Mouse (Mus musculus) hindbrain, embryonic 10.5 days (tissue): ENCODE results near the gene Fam166a. TPM values are rescaled to one million over a fixed set of nuclear protein-coding genes. Genes with fewer than 3 reads are reported as not detected.
A peak's percentile ranks its signal among the peaks of the same experiment; 100 is the strongest.

ENCODE experiments used
- DNase-seq: peaks from one replicate; pipeline ENCODE4 v3.0.0-alpha.2; 2017; ENCODE audit warnings: low spot score
- H3K27ac ChIP-seq: fragments of 300-500 bp; sonication (generic); 2 replicates; pipeline ENCODE4 v1.5.1; 2016; ENCODE audit warnings: mild to moderate bottlenecking, moderate library complexity
- H3K27me3 ChIP-seq: fragments of 300-500 bp; sonication (generic); 2 replicates; pipeline ENCODE4 v1.6.1; 2016; ENCODE audit warnings: mild to moderate bottlenecking; ENCODE audit not compliant: poor library complexity, insufficient read depth, severe bottlenecking
- H3K36me3 ChIP-seq: fragments of 300-500 bp; sonication (generic); 2 replicates; pipeline ENCODE4 v1.6.1; 2016; ENCODE audit warnings: mild to moderate bottlenecking, moderate library complexity
- H3K4me1 ChIP-seq: fragments of 300-500 bp; sonication (generic); replicated peaks from 2 replicates; pipeline ENCODE4 v1.6.1; 2016; ENCODE audit warnings: mild to moderate bottlenecking
- H3K4me3 ChIP-seq: fragments of 300-500 bp; sonication (generic); 2 replicates; pipeline ENCODE4 v1.5.1; 2016; ENCODE audit warnings: mild to moderate bottlenecking, moderate library complexity
- H3K9me3 ChIP-seq: fragments of 300-500 bp; sonication (generic); 2 replicates; pipeline ENCODE4 v1.6.1; 2016; ENCODE audit warnings: mild to moderate bottlenecking, moderate library complexity
- WGBS: fragments of 180-500 bp; shearing (Covaris S2); methylation state at CpG from one replicate; pipeline ENCODE4 v1.1.7; 2016; 5-methylcytosine and 5-hydroxymethylcytosine counted together
- polyA plus RNA-seq: library from polyadenylated mRNA; unstranded; fragments of >200 nt; fragmentation: Nextera tagmentation; extraction: Ambion mirVana; gene quantifications from 2 replicates; pipeline ENCODE4 v1.2.1, GENCODE M21; 2016

Gene Fam166a
- polyA plus RNA-seq, 1 experiment from 2014 or later = not detected

GRCm38 (mm10) chr2:25229582-25229981, 11.0 kb downstream of the Fam166a start:
- Histone ChIP-seq H3K27me3 (peaks cover 19% of the 10 kb centered on the region; the same call in 1 of the 2 replicates), H3K4me3 (no peak overlapping the region), H3K4me1 (peaks cover 45% of the 10 kb centered on the region), H3K36me3 (no peaks in the 10 kb centered on the region), H3K9me3 (no peaks in the 10 kb centered on the region), H3K27ac (0 out of 2 replicates have a peak overlapping the region, but pooled peaks have one; percentile 83)
- DNase-seq = no peak
- 88% methylated on average over 5 of the region's 5 CpGs for WGBS

- H3K4me3 ChIP-seq = no peak overlapping the region
- H3K27ac ChIP-seq = no peak overlapping the region
- peaks cover 40% of the 10 kb centered on the region for H3K4me1 ChIP-seq
- H3K27me3 ChIP-seq = peaks cover 19% of the 10 kb centered on the region; the same call in 1 of the 2 replicates
- no peaks in the 10 kb centered on the region for H3K9me3 ChIP-seq
- no peak for DNase-seq
- WGBS = 93% methylated on average over 7 of the region's 7 CpGs
- no peaks in the 10 kb centered on the region for H3K36me3 ChIP-seq
Observed at GRCm38 (mm10) chr2:25230581-25230980, 12.0 kb downstream of the Fam166a start.

- Histone ChIP-seq H3K4me3 (no peak overlapping the region), H3K4me1 (peaks cover 36% of the 10 kb centered on the region), H3K9me3 (no peaks in the 10 kb centered on the region), H3K27me3 (peaks cover 19% of the 10 kb centered on the region; the same call in 1 of the 2 replicates), H3K27ac (no peak overlapping the region), H3K36me3 (no peaks in the 10 kb centered on the region)
- WGBS = 51% methylated on average over 12 of the region's 12 CpGs
- no peak for DNase-seq
Observed at GRCm38 (mm10) chr2:25231038-25231437, 12.5 kb downstream of the Fam166a start.

- Histone ChIP-seq H3K4me1 (peaks cover 25% of the 10 kb centered on the region), H3K9me3 (no peaks in the 10 kb centered on the region), H3K27ac (no peak overlapping the region), H3K4me3 (no peak overlapping the region), H3K27me3 (peaks cover 19% of the 10 kb centered on the region; the same call in 1 of the 2 replicates), H3K36me3 (no peaks in the 10 kb centered on the region)
- WGBS = 82% methylated on average over 4 of the region's 4 CpGs
- no peak for DNase-seq
Observed at GRCm38 (mm10) chr2:25233421-25233820, 14.9 kb downstream of the Fam166a start.

GRCm38 (mm10) chr2:25234050-25234449, 15.5 kb downstream of the Fam166a start, which contains the start of gene Slc34a3:
TSS of gene Slc34a3 (minus strand) at chr2:25234364.
- Histone ChIP-seq H3K4me1 (peaks cover 18% of the 10 kb centered on the region), H3K27me3 (peaks cover 22% of the 10 kb centered on the region; the same call in 1 of the 2 replicates), H3K4me3 (no peak within 1 kb of the TSS), H3K9me3 (no peaks in the 10 kb centered on the region), H3K36me3 (no peaks in the 10 kb centered on the region), H3K27ac (no peak within 1 kb of the TSS)
- DNase-seq = no peak
- WGBS = 88% methylated on average over 3 of the region's 3 CpGs

- Histone ChIP-seq H3K4me3 (no peak overlapping the region), H3K4me1 (peaks cover 16% of the 10 kb centered on the region; the same call in 1 of the 2 replicates), H3K27ac (no peak overlapping the region), H3K9me3 (no peaks in the 10 kb centered on the region), H3K27me3 (peaks cover 29% of the 10 kb centered on the region; the same call in 1 of the 2 replicates), H3K36me3 (no peaks in the 10 kb centered on the region)
- no peak for DNase-seq
- whole genome bisulfite sequencing = 77% methylated on average over 5 of the region's 5 CpGs
Observed at GRCm38 (mm10) chr2:25234551-25235220, 16.1 kb downstream of the Fam166a start.

- Histone ChIP-seq H3K36me3 (no peaks in the 10 kb centered on the region), H3K27ac (no peak within 1 kb of the TSS), H3K27me3 (peaks cover 26% of the 10 kb centered on the region), H3K4me3 (no peak within 1 kb of the TSS), H3K9me3 (no peaks in the 10 kb centered on the region), H3K4me1 (peaks cover 31% of the 10 kb centered on the region)
- DNase-seq = no peak
- WGBS = 35% methylated on average over 8 of the region's 8 CpGs
Observed at GRCm38 (mm10) chr2:25236614-25237013, 18.1 kb downstream of the Fam166a start, which contains the start of gene Rnf224. TSS of gene Rnf224 (minus strand) at chr2:25236787.

- Histone ChIP-seq H3K4me3 (no peak overlapping the region), H3K9me3 (no peaks in the 10 kb centered on the region), H3K4me1 (peaks cover 33% of the 10 kb centered on the region), H3K27me3 (peaks cover 27% of the 10 kb centered on the region), H3K36me3 (no peaks in the 10 kb centered on the region), H3K27ac (no peak overlapping the region)
- WGBS = 74% methylated on average over 4 of the region's 4 CpGs
- no peak for DNase-seq
Observed at GRCm38 (mm10) chr2:25237522-25237921, 19.0 kb downstream of the Fam166a start.

GRCm38 (mm10) chr2:25238106-25238505, 19.6 kb downstream of the Fam166a start:
- Histone ChIP-seq H3K4me3 (no peak overlapping the region), H3K27me3 (peaks cover 33% of the 10 kb centered on the region), H3K36me3 (no peaks in the 10 kb centered on the region), H3K27ac (no peak overlapping the region), H3K4me1 (peaks cover 35% of the 10 kb centered on the region), H3K9me3 (no peaks in the 10 kb centered on the region)
- no peak for DNase-seq

GRCm38 (mm10) chr2:25239766-25240165, 21.2 kb downstream of the Fam166a start:
- no peaks in the 10 kb centered on the region for H3K9me3 ChIP-seq
- peaks cover 46% of the 10 kb centered on the region for H3K27me3 ChIP-seq
- peaks cover 40% of the 10 kb centered on the region for H3K4me1 ChIP-seq
- no peak overlapping the region for H3K4me3 ChIP-seq
- WGBS = 76% methylated on average over 3 of the region's 3 CpGs
- DNase-seq = no peak
- peaks cover 9% of the 10 kb centered on the region for H3K36me3 ChIP-seq
- no peak overlapping the region for H3K27ac ChIP-seq

GRCm38 (mm10) chr2:25240310-25240709, 21.8 kb downstream of the Fam166a start:
- H3K4me3 ChIP-seq = peak overlapping the region; percentile 73
- peaks cover 46% of the 10 kb centered on the region for H3K27me3 ChIP-seq
- H3K4me1 ChIP-seq = peaks cover 40% of the 10 kb centered on the region
- peak overlapping the region; percentile 87 for H3K27ac ChIP-seq
- 49% methylated on average over 8 of the region's 8 CpGs for WGBS
- H3K36me3 ChIP-seq = peaks cover 15% of the 10 kb centered on the region
- DNase-seq = no peak
- no peaks in the 10 kb centered on the region for H3K9me3 ChIP-seq

- peaks cover 20% of the 10 kb centered on the region for H3K36me3 ChIP-seq
- no peaks in the 10 kb centered on the region for H3K9me3 ChIP-seq
- 2% methylated on average over 29 of the region's 29 CpGs for WGBS
- peaks cover 46% of the 10 kb centered on the region for H3K27me3 ChIP-seq
- peak overlapping the region; percentile 73 for H3K4me3 ChIP-seq
- H3K4me1 ChIP-seq = peaks cover 42% of the 10 kb centered on the region
- peak overlapping the region; percentile 87 for H3K27ac ChIP-seq
- peak; percentile 75 for DNase-seq
Observed at GRCm38 (mm10) chr2:25240723-25241437, 22.3 kb downstream of the Fam166a start.

GRCm38 (mm10) chr2:25241438-25241775, 22.9 kb downstream of the Fam166a start:
- WGBS = 19% methylated on average over 6 of the region's 6 CpGs
- peak overlapping the region; percentile 87 for H3K27ac ChIP-seq
- H3K36me3 ChIP-seq = peaks cover 26% of the 10 kb centered on the region
- no peaks in the 10 kb centered on the region for H3K9me3 ChIP-seq
- peak overlapping the region; percentile 73 for H3K4me3 ChIP-seq
- DNase-seq = no peak
- peaks cover 43% of the 10 kb centered on the region for H3K4me1 ChIP-seq
- peaks cover 46% of the 10 kb centered on the region for H3K27me3 ChIP-seq
